Mouse (Mus musculus) stomach, embryonic 16.5 days (tissue): ENCODE results near the gene Cpsf6. TPM values are rescaled to one million over a fixed set of nuclear protein-coding genes. Genes with fewer than 3 reads are reported as not detected.

Source experiments
- ATAC-seq: fragments of 200-750 bp; cut with Nextera tagmentation; 2 replicates; pipeline ENCODE4 v1.8.0; 2017; ENCODE audit warnings: moderate number of reproducible peaks, moderate TSS enrichment; ENCODE audit not compliant: insufficient read depth, low FRiP score
- H3K27ac ChIP-seq: fragments of 300-500 bp; sonication (generic); 2 replicates; pipeline ENCODE4 v1.5.1; 2014; ENCODE audit warnings: low read length
- H3K27me3 ChIP-seq: fragments of 300-500 bp; sonication (generic); 2 replicates; pipeline ENCODE4 v1.6.1; 2014; ENCODE audit warnings: low read length, control low read depth, mixed read lengths; ENCODE audit not compliant: control insufficient read depth, insufficient read depth
- H3K36me3 ChIP-seq: fragments of 300-500 bp; sonication (generic); 2 replicates; pipeline ENCODE4 v1.6.1; 2014; ENCODE audit warnings: low read length; ENCODE audit not compliant: control insufficient read depth, insufficient read depth
- H3K4me1 ChIP-seq: fragments of 300-500 bp; sonication (generic); 2 replicates; pipeline ENCODE4 v1.6.1; 2014; ENCODE audit warnings: low read length, control low read depth, mixed read lengths; ENCODE audit not compliant: control insufficient read depth, insufficient read depth
- H3K4me2 ChIP-seq: fragments of 300-500 bp; sonication (generic); 2 replicates; pipeline ENCODE4 v1.6.1; 2014; ENCODE audit warnings: low read depth, low read length, mixed read lengths
- H3K4me3 ChIP-seq: fragments of 300-500 bp; sonication (generic); replicated peaks from 2 replicates; pipeline ENCODE4 v1.5.1; 2014; ENCODE audit warnings: mild to moderate bottlenecking, low read length
- H3K9ac ChIP-seq: fragments of 300-500 bp; sonication (generic); 2 replicates; pipeline ENCODE4 v1.6.1; 2014; ENCODE audit warnings: low read length
- H3K9me3 ChIP-seq: fragments of 300-500 bp; sonication (generic); replicated peaks from 2 replicates; pipeline ENCODE4 v1.6.1; 2016; ENCODE audit warnings: low read length, control low read depth; ENCODE audit not compliant: control insufficient read depth
- WGBS: fragments of 180-500 bp; shearing (Covaris S2); extraction: QIAGEN DNeasy Blood & Tissue Kit; methylation state at CpG from one replicate; pipeline ENCODE4 v1.1.7; 2014; 5-methylcytosine and 5-hydroxymethylcytosine counted together
- polyA plus RNA-seq: library from polyadenylated mRNA; unstranded; fragments of >200 nt; fragmentation: Nextera tagmentation; extraction: Ambion mirVana; gene quantifications from 2 replicates; pipeline ENCODE4 v1.2.1, GENCODE M21; 2015

The Cpsf6 gene
- 121 and 123 TPM in 2 replicates for polyA plus RNA-seq

DNA sequence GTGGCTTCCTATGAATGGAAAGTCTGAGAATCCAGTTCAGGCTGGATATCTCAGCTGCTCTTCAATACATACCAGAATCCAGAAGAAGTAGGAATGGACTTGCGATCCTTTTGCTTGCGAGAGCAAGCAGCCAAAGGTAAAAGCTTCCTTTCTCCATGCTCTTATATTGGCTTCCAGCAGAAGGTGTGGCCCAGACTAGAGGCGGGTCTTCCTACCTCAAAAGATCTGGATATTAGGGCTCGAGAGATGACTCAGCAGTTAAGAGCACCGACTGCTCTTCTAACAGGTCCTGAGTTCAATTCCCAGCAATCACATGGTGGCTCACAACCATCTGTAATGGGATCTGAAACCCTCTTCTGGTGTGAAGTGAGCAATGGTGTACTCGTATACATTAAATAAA lies at the start of gene Cpsf6:
Cpsf6 (minus strand) TSS at position 108 of the 400 bp plus-strand sequence.
- no peak for ATAC-seq
- Histone ChIP-seq H3K9ac (no peak within 1 kb of the TSS), H3K4me3 (no peak within 1 kb of the TSS), H3K4me2 (no peak within 1 kb of the TSS), H3K36me3 (no peaks in the 10 kb centered on the region), H3K9me3 (no peaks in the 10 kb centered on the region), H3K27me3 (no peaks in the 10 kb centered on the region), H3K4me1 (peaks cover under 1% of the 10 kb centered on the region), H3K27ac (no peak within 1 kb of the TSS)
- WGBS: 73% methylated on average over 6 of the region's 6 CpGs

DNA sequence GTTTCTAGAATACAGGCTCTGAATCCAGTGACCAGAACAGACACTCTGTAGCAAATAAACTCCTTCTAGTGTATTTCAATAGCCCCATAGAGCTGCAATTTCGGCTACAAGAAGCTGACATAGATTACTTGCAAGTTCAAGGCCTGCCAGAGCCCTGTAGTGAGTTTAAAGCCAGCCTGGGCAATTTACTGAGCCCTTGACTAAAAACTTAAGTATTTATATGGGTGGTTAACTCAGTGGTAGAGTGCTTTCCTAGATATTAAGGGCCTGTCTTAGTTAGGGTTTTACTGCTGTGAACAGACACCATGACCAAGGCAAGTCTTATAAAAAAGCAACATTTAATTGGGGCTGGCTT lies 46.8 kb upstream of the Cpsf6 start:
- H3K36me3 ChIP-seq: no peaks in the 10 kb centered on the region
- no peak for ATAC-seq
- no peaks in the 10 kb centered on the region for H3K27me3 ChIP-seq
- H3K9ac ChIP-seq: no peak overlapping the region
- H3K4me3 ChIP-seq: no peak overlapping the region
- H3K4me1 ChIP-seq: no peaks in the 10 kb centered on the region
- H3K27ac ChIP-seq: no peak overlapping the region
- no peak overlapping the region for H3K4me2 ChIP-seq
- no peaks in the 10 kb centered on the region for H3K9me3 ChIP-seq
- WGBS: 75% methylated on average over 1 of the region's 1 CpGs

- no peaks in the 10 kb centered on the region for H3K4me1 ChIP-seq
- H3K4me2 ChIP-seq: no peak overlapping the region
- no peaks in the 10 kb centered on the region for H3K36me3 ChIP-seq
- H3K9ac ChIP-seq: no peak overlapping the region
- 50% methylated on average over 11 of the region's 11 CpGs for WGBS
- H3K9me3 ChIP-seq: no peaks in the 10 kb centered on the region
- no peak overlapping the region for H3K4me3 ChIP-seq
- no peak for ATAC-seq
- no peaks in the 10 kb centered on the region for H3K27me3 ChIP-seq
- no peak overlapping the region for H3K27ac ChIP-seq
Observed at GRCm38 (mm10) chr10:117425907-117426614, 46.2 kb upstream of the Cpsf6 start.

DNA sequence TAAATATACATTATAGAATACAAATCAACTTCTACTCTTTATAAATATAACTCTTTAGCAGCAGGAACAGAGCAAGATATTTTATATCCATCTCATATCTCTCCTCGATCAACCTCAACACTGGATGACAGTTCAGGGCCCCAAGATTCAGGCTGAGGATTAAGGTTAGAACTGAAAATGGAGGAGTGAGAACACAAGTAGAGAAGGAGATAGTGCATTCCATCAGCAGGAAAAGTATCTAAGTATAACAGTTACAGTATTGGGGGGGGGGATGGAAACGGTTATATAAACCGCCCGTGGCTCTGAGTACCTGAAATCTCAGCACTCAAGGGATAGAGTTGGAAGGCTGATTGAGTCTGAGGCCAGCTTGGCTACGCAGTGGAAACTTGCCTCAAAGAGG lies 45.2 kb upstream of the Cpsf6 start:
- H3K9ac ChIP-seq: no peak overlapping the region
- no peak overlapping the region for H3K4me3 ChIP-seq
- no peaks in the 10 kb centered on the region for H3K27me3 ChIP-seq
- no peaks in the 10 kb centered on the region for H3K4me1 ChIP-seq
- H3K36me3 ChIP-seq: no peaks in the 10 kb centered on the region
- no peak overlapping the region for H3K4me2 ChIP-seq
- no peak for ATAC-seq
- 96% methylated on average over 5 of the region's 5 CpGs for WGBS
- H3K27ac ChIP-seq: no peak overlapping the region
- no peaks in the 10 kb centered on the region for H3K9me3 ChIP-seq

GRCm38 (mm10) chr10:117424146-117424905 lies 44.5 kb upstream of the Cpsf6 start:
- Histone ChIP-seq H3K4me2 (no peak overlapping the region), H3K27me3 (no peaks in the 10 kb centered on the region), H3K4me3 (no peak overlapping the region), H3K36me3 (no peaks in the 10 kb centered on the region), H3K9me3 (no peaks in the 10 kb centered on the region), H3K9ac (no peak overlapping the region), H3K4me1 (no peaks in the 10 kb centered on the region), H3K27ac (no peak overlapping the region)
- no peak for ATAC-seq
- WGBS: 35% methylated on average over 3 of the region's 3 CpGs

DNA sequence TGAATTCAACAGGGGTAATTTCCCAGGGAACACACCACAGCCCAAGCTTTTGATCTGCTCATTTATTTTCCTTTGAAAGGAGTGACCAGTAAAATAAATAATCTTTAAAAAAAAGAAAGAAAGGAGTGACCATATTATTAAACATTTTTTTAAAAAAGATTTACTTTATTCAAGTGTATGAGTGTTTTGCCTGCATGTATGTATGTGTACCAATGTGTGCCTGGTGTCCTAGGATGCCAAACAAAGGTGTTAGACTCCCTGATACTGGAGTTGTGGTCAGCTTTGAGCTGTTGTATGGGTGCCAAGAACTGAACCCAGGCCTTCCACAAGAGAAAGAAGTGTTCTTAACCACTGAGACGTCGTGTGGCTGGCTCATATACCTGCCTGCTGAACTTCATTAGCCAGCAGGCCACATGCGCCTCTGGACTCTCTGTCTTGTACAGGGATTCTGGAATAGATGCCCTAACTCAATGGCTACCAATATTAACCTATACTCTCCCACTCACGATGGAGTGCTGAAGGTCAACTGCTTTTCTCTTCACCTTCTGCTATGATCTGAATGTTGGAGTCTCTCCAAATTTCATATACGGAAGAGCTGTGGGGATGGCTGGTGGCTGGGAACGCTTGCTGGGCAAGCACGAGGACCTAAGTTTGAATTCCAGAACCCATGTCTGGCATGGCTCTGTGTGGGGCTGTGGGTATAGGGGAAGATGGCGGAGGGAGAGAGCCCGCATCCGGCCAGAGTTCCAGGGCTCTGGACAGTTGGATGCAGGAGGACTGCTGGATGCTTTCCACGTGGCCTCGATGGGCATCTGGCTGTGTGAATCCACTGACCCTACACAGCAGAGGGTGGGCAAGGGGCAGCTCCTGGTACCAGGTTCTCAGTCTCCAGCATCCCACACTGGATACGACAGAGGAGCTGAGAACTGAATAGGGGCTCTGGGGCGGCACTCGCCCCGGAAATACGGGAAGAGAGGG lies 43.5 kb upstream of the Cpsf6 start:
- Histone ChIP-seq H3K9ac (no peak overlapping the region), H3K36me3 (no peaks in the 10 kb centered on the region), H3K27me3 (no peaks in the 10 kb centered on the region), H3K4me2 (no peak overlapping the region), H3K4me3 (no peak overlapping the region), H3K27ac (no peak overlapping the region), H3K4me1 (no peaks in the 10 kb centered on the region), H3K9me3 (no peaks in the 10 kb centered on the region)
- no peak for ATAC-seq
- WGBS: 81% methylated on average over 17 of the region's 17 CpGs

DNA sequence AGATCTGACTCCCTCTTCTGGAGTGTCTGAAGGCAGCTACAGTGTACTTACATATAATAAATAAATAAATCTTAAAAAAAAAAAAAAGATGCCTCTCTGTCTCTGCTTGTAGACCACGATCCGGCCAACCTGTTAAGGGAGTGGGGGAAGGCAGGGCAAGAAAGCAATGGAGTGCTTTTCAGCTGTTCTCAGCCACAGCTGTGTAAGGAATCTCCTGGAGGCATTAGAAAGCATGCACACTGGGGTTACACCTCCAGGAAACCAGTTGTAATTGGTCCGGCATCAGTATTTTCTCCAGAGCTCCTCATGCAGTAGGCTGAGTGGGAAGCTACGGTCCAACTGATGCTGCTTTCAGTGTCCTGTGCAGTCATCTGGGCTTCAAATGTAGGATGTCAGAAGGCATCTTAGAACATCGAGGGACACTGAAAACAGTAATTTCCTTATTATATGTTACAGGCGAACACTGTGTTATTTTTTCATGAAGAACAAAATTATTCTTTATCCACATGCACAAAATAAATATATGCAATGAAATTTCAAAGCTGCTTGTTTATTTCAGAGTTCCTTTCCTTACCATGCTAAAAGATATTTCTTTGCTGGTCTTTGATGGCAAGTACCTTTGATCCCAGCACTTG lies 42.5 kb upstream of the Cpsf6 start:
- no peak overlapping the region for H3K27ac ChIP-seq
- no peak overlapping the region for H3K4me3 ChIP-seq
- no peak for ATAC-seq
- no peaks in the 10 kb centered on the region for H3K36me3 ChIP-seq
- H3K27me3 ChIP-seq: no peaks in the 10 kb centered on the region
- H3K9ac ChIP-seq: no peak overlapping the region
- 83% methylated on average over 6 of the region's 6 CpGs for WGBS
- H3K4me1 ChIP-seq: 0 out of 2 replicates have a peak, but pooled peaks cover 2% of the 10 kb centered on the region
- H3K9me3 ChIP-seq: no peaks in the 10 kb centered on the region
- no peak overlapping the region for H3K4me2 ChIP-seq

GRCm38 (mm10) chr10:117421283-117422107 lies 41.7 kb upstream of the Cpsf6 start:
- 82% methylated on average over 7 of the region's 7 CpGs for whole genome bisulfite sequencing
- Histone ChIP-seq H3K9ac (no peak overlapping the region), H3K4me2 (no peak overlapping the region), H3K27me3 (no peaks in the 10 kb centered on the region), H3K4me1 (0 out of 2 replicates have a peak, but pooled peaks cover 2% of the 10 kb centered on the region), H3K4me3 (no peak overlapping the region), H3K27ac (no peak overlapping the region), H3K9me3 (no peaks in the 10 kb centered on the region), H3K36me3 (no peaks in the 10 kb centered on the region)
- ATAC-seq: no peak
